Mouse (Mus musculus) kidney, postnatal 36 days (tissue): Measurements from ENCODE around the gene Zfp382.
"Not testable (repeated sequence)": the region's sequence is repeated elsewhere in the genome, so short reads cannot be mapped to it uniquely, and the experiment has no call there.

Experiments used
- DNase-seq, 2 experiments: peaks; one replicate each; pipeline ENCODE4 v3.0.0; 2021 to 2022; ENCODE audit warnings: mixed read lengths in 2 of 2

Gene Zfp382

DNA sequence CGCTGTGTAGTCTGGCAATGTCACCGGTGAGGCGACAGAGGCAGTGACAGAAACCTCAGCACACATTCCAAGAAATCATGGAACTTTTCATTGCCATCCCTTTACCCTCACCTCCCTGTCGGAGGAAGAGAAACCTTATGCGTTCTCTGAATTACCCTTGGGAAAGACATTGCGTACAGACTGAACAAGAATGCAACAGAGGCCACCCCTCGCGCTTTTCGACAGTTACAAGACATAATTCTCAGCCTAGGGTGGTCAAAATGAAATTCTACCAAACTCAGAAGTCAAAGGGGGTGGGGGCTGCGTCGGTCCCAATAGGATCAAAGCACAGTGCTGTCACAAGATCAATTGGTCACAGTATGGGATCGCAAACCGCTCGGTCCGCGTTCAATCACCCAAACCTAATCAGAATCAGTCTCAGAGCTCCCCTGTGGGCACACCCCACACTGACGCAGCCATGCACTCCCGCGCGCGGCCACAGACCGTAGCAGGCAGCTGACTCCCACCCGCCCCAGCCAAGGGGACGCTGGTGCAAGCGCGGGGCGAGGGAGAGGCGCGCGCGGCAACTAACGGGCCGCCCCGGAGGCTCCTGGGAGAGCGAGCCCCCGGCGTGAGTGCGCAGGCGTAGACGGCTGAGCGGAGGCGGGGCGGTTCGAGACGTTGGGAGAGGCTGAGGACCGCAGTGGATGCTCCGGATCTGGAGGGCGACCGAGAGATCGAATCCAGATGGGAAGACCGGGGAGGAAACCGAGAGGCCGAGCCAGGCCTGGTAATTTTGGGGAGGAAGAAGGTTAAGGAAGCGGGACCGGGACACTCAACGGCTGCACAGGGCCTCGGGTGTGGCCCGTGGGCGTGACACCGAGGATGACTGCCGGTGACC lies at the start of gene Zfp382:
TSS of gene Zfp382 (plus strand) at position 635 of the 880 bp plus-strand sequence.
- DNase-seq, result peak; percentile 86 to 93

DNA sequence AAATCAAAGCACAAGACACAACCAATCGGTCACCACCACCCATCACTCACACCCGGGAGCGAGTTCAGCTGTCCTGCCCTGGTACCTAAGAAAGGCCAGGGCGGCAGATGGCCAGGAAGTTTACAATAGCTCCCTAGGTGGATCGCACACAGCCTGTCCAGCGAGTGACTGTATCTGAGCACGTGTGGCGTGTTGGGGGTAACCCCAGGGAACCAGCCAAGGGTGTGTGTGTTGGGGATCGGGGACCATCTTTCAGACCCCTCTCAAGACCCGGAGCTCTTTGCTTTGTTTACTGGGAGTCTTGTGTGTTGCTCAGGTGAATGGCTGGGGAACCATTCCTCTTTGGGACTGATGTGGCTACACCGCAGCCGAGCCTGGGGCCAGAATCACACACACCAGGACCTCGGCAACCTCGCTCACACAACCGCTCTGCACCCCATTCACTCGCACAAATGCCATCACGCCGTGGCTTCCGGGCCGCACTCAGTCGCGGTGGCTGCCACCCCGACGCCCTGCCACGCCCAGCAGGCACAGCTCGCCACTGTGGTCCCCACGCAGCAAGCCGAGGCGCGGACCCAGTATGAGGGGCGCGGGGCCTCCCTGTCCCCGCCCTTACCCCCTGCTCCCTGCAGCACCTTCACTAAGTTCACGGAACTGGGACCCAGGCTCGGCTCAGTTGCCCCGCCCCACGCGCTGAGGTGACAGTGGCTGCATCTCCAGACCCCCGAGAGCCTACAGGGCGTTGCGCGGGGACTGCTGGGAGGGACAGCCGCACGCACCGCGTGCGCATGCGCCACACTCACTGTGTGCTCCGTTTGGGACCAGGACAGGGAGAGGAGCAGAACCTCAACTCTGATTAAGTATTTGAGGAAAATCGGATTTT lies 49.4 kb upstream of the Zfp382 start, which contains the start of gene Zfp82:
TSS of gene Zfp82 (minus strand) at position 755 of the 883 bp plus-strand sequence.
- DNase-seq, result peak; percentile 74 to 85

DNA sequence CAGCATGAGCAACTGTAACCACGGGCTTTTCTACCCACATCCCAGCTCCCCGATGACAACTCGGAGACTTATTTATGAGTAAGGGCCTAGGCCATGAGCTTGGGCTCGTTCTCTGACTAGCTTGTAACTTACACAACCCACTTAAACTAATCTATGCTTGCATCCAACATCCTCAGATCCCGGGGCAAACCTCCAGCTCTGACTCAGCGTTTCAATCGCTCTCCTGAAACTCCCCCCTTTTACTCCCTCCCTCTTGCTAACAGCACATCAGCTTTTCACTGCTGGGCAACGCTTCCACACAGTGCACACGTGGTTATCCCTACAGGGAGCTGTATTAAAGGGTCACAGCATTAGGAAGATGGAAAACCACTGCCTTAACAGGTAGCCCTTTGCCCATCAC lies 35.2 kb upstream of the Zfp382 start:
- DNase-seq, result no peak

DNA sequence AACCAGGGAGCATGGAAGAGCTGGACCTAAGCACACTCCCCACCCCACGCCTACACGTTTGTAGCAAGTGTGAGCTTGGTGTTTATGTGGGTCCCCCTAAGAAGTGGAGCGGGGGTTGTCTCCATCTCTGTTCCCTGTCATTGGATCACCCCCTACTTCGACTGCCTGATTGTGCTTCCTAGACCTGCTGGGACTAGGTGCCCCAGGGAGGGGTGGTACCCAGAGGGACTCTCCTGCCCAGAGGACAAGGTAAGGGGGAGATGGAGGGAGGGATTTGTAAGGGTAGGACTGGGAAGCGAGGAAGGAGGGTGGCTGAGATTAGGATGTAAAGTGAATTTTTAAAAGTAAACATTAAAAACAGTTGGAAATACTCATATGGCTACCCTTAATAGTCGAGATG lies 32.3 kb upstream of the Zfp382 start:
- DNase-seq, result no peak

DNA sequence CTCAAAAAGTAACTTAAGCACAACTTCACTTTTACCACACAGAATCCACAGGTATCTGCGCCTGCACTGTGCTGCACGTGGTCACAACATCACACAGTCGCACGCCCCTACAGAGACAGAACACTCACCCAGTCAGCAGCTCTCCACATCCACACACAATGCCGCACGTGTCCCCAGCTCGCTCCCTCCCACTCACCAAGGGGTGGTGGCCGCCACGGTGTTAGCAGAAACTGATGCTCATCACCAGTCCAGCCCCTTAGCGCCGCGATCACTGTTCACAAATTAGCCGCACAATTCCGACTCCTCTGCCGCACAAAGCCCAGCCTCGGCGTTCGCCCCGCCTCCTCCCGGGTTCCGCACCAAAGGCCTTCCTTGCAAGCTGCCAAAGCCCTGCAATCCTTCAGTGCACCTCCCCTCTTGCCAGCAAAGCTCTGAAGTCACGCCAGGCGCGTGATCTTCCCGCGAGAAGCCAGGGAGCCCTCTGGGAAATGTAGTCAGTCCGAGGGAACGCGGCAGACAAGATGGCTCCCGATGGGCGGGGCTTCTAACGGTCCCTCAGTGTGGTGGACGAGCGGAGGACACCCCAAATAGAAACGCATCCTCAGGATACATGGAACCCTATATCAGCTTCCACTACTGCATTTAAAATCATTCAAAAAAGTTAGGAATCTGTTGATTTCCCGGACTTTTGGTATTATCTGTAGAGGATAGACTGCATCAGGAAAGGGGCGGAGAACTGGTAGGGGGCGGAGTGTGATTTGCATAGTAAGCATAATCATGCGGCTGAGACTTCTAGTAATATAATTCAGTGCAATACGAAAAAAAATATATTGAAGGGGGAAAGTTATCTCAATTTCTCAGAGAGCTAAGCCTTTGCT lies 31.4 kb upstream of the Zfp382 start, which contains the start of the genes Gm26920 and Zfp566:
TSS of gene Gm26920 (minus strand) at position 319 of the 878 bp plus-strand sequence.
TSS of gene Zfp566 (minus strand) at position 436 of the 878 bp plus-strand sequence.
- peak; percentile 97 to 98 for DNase-seq

DNA sequence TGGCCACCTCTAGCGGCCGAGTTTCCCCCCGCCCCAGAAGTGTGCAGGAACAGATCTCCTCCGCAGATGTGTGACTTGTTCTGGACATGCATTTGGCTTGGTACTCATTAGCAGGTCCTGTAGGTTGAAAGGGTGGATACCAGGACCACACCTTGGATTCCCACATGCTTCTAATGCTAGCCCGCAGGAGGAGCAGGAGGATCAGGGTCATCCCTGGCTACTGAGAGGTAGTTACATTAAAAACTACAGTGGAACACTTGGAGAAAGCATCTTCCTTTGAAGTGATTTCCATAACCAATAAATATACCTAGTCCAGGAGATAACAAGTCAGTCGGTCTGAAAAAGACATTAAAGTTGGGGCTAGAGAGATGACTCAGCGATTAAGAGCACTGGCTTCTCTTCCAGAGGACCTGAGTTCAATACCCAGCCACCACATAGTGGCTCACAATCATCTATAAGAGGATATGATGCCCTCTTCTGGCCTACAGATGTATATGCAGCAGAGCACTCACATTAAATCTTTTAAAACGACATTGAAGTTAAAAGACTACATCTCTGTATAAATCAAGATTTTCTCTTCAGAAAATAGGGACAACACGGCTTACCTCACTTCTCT lies 30.7 kb upstream of the Zfp382 start:
- DNase-seq, result no peak

DNA sequence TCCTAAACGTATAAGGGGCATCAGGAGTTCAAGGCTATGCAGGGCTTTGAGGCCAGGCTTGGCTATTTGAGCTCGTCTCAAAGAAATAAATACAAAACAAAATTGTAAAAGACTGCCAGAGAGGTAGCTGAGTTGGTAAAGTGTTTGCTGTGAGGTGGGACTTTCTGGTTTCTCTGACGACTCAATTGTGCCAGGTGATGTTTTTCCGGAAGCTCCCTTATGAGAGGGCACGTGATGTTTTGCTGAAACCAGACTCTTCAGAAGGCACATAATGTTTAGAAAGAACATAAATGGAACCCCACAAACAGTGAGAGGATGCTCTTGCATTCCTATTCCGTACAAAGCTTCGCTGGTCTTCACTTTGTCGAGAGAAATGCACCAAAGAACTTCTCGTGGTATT lies 29.1 kb upstream of the Zfp382 start:
- DNase-seq, result no peak

DNA sequence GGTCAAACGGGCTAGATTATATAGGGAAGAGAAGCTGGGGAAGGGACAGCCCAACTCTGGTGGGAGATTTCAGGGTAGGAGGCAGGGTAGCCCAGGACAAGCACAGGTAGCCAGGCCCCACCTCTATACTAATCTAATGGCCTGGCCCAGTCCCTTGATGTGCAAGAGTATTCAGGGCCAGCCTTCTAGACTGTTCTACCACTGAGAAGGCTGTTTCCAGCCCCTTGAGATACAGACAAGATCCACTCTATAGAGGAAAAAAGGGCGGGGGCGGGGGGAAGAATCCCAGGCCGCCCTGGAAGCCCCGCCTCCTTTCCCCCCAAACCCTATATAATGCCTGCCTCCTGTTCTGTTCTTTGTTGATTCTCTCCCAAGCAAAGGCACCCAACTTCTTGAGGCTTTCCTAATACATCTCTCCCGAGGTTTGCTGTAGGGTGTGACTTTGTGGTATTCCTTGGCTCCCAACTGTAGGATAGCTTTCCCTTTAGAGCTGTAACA lies 27.8 kb upstream of the Zfp382 start:
- no peak for DNase-seq

DNA sequence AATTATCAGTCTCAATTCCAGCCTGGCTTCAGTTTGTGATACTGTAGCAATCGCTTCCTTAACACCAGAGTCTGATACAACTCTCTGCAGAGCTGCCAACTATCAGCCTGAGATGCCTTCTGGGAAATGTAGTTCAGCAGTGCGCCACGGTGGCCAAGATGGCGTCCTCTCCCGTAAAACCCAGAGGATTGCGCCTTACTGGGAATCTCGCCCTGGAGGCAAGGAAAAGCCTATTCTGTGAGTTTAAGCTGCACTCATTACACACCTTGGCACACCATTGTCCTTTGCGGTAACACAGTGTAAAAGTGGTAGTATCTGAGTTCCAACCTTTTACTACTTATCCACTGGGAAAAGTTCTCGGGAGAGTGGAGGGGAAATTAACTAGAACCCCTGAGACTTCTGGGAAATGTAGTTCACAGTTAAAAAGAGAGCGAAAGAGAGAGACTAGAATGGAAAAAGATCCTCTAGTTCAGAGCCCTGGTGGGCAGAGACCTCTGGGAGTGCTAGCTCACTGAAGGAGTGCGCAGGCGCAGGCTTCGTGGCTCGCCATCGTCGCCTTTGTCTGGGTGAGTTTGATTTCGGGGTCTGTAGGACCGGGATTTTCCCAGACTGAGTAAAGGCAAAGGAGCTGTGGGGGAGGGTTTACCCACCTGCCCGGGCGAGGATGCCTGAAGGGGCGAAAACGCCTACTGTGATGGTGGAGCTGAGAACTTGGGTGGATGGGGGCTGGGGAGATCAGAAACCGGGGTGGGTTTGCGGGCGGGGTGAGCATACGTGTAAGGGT lies 26.9 kb upstream of the Zfp382 start, which contains the start of gene Zfp260:
TSS of gene Zfp260 (plus strand) at position 132 of the 784 bp plus-strand sequence.
- peak; percentile 92 to 93 for DNase-seq

DNA sequence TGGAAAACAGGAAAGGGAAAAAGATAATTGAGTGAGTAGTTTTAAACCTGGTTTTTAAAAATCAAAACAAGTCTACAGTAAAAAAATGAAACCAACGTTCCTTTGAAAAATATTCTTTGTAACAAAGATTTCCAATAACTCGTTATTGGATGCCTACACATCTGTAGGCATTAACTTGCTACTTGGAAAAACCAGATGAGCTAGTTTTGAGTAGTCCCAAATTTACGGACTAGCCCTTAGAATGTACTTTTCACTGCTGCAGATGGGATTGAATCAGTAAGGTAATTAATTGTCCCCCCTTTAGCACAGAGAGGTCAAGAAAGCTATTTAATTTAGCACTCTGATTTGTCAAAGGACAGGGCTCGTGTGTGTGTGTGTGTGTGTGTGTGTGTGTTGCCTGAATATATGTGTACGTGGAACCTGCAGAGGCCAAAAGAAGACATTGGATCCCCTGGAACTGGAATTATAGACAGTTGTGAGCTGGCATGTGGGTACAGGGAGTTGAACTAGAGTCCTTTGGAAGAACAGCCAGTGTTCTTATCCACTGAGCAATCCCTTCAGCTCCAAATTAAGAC lies 26.1 kb upstream of the Zfp382 start:
- DNase-seq, result no peak

DNA sequence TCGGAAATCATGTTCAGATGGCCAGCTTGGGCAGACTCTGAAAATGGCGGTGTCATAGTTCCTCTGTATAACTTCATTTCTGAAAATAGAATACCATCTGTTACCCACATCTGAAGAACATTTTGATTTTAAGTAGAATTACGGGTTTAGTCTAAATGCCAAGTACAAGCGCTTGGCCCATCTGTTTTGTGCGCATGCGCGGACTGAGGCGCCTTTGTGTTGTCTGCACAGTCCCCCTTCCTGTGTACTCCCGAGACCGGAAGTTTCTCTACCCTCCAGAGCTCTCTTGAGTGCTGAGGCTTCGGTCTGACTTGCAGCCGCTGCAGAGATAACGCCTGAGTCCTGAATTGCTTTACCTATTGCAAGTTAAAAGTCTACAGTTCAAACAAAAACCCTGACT lies 22.4 kb upstream of the Zfp382 start:
- peak in 1 of 2 experiments; percentile 20 for DNase-seq

DNA sequence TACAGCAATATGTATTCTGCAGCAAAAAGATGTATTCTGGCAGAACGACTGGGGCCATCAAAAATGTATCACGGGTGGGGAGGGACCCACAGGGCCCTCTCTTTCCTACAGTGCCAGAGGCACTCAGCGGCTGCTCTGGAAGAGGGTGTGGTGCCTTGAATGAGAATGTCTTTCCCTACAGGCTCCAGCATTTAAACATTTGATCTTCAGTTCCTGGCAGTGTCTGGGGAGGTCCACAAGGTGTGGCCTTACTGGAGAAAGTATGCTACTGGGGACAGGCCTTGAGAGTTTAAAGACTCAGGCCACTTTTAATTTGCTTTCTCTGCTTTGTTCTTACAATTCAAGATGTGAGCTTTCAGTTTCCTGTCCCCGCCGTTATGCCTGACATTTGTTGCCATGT lies 5.7 kb upstream of the Zfp382 start:
- no peak for DNase-seq

DNA sequence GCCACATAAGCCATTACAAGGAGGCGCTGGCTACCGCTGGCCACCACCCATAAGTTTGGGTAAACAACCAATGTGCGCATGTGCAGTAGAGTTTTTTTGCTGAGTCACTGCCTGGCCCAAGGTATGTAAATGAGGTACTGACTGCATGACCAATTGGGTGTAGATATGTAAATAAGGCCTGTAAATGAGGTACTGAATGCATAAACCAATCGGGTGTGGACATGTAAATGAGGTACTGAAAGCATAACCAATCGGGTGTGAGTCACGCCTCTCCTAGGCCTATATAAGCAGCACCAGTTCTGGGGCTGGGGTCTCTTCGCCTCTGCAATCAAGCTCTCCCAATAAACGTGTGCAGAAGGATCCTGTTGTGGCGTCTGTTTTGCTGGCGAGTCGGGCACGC lies 3.8 kb upstream of the Zfp382 start:
- not testable (repeated sequence) for DNase-seq

DNA sequence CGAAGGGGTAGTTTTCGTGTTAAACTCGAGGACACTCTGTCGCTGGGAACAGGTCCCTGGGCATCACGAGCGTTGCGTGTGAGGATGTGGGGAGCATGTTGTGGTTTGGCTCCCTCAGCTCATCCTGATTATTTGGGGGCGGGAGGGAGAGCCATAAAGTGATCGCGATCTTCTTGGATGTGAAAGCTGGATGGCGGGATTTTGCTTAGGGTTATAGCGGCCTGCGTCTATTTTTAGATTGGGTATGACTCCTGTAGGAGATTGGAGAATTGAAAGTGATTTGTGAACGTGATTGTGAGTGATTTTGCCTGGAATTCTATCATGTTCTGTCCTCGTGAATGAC lies 417 bp downstream of the Zfp382 start:
- DNase-seq, result no peak

DNA sequence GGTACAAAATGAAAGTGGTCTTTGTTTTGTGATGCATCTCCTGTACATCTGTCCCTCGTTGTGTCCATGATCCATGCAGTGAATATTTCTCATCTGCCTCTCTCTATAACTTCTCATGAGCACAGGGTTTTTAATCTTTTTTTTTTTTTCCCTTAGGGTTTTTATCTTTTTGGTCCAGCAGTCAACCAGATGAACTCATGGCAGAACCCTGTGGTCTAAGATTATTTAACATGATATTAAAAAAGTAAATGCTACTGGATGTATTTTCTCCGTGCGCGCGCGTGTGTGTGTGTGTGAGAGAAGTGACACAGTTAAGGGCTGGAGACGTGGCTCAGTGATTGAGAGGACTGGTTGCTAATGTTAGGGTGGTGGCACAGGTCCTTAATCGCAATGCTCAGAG lies 8.2 kb downstream of the Zfp382 start:
- DNase-seq, result no peak

DNA sequence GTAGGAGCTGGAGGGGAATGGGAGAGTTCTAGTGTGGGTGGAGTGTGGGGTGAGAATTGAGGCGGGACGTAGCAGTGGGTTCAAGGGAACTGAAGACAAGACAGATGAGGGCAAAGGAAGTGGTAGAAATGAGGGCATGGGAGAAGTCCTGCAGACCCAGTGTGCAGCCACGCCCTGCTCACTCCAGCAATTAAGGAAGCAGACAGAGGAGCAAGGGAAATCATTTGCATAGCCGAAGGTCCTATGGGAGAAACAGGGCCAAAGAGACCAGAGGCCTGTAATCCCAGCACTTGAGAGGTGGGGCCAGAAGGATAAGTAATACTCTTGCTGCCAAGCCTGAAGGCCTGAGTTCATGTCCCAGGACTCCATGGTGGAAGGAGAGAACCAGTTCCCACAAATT lies 10.7 kb downstream of the Zfp382 start:
- no peak for DNase-seq

DNA sequence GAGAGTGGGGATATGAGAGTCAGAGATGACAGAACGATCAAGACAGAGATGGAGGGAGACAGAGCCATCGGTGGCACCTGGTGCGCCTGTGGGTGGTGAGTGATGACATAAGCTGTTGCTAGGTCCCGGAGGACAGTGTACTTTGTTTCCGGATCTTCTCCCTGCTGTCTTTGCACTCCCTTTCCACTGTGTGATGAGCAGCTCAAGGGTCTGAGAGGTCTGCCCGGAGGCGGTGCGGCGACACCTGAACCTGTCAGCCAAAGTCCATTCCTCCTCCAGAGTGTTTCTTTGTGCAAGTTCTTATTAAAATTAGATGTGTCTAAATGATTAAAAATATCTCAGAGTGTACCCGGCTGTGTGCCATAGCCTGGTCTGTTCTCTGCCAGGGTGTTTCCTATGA lies 15.1 kb downstream of the Zfp382 start:
- DNase-seq, result peak; percentile 18 to 41

DNA sequence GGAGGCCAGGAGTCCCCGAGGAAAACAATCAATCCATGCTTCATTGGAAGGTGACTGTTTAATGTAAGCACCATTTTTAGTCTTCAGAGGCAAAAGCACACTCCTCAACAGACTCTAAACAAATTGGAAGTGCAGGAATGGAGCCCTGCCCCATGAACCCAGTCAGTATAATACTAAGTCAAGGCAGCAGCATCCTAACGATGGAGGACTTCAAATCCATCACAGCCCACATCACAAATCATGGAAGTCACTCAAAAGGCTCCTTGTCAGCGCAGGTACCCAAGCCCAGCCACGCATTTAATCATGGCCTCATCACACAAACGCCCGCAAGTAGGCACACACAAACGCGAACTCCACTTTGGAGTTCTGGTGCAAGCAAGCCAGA lies 21.4 kb downstream of the Zfp382 start:
- DNase-seq, result no peak

DNA sequence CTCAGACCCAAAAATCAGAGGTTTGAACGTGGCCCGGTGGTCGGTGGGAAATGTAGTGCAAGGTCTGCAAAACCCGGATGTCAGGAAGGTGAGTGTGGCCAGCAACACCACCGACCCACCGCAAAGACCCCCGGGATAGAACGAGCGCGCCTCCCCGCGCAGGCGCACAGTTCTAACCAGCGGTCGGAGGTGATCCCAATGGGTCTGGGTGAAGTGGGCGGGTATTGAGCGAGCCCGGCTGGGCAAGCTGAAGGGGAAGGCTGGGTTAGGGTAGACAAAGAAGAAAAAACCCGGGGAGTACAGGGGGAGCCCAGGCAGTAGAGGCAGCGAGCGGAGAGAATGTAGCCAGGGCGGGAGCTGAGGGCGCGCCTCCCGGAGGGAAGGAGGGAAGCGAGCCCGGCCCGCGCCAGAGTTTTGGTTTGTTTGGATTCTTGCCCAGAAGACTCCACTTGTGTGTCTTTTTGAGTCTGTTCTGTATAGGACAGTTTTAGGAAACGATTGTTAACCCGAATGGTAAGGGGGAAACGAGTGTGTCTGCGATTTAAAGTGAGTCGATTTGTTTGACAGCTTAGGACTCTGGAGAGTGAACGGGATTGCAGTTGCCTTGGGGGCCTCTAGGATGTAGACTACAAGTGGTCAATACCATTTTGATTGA lies 21.9 kb downstream of the Zfp382 start:
- peak; percentile 35 to 68 for DNase-seq

DNA sequence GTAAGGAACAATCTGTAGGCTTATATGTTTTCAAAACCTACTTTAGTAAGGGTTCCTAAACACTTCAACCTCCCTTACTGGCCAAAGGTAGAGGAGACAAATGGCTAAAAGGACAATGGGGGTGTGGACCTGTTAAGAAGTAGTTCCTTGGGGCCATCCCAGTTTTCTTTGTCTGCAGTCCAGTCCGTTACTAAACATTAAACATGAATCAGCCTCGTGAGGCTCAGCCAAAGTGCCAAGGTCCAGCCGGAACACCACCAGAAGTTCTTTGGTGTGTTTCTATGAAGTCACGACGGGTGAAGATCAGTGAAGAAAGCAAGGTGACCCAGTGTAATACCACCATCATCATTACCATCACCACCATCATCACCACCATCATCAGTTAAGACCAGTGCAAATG lies 25.3 kb downstream of the Zfp382 start:
- peak; percentile 27 to 54 for DNase-seq
